Mouse (Mus musculus) heart, postnatal 10 days (tissue): ENCODE measurements around the gene Ube2o. TPM values are rescaled to one million over a fixed set of nuclear protein-coding genes. Genes with fewer than 3 reads are reported as not detected.
"Not testable (repeated sequence)": the region's sequence is repeated elsewhere in the genome, so short reads cannot be mapped to it uniquely, and the experiment has no call there.

ENCODE experiments used
- DNase-seq, 2 experiments: peaks; one replicate each; pipeline ENCODE4 v3.0.0; 2021
- intact Hi-C: fragments of 180-260 bp; cut with DNase I; formaldehyde crosslinking; loops from one replicate; pipeline ENCODE4 v1.15.1; 2025
- total RNA-seq, 2 experiments: library from RNA; stranded (reverse); gene quantifications; 2 replicates each; pipeline ENCODE4 v1.2.3; 2021

Ube2o gene
- total RNA-seq, 2 experiments from 2014 or later = 28.5 to 33.7 TPM

DNA sequence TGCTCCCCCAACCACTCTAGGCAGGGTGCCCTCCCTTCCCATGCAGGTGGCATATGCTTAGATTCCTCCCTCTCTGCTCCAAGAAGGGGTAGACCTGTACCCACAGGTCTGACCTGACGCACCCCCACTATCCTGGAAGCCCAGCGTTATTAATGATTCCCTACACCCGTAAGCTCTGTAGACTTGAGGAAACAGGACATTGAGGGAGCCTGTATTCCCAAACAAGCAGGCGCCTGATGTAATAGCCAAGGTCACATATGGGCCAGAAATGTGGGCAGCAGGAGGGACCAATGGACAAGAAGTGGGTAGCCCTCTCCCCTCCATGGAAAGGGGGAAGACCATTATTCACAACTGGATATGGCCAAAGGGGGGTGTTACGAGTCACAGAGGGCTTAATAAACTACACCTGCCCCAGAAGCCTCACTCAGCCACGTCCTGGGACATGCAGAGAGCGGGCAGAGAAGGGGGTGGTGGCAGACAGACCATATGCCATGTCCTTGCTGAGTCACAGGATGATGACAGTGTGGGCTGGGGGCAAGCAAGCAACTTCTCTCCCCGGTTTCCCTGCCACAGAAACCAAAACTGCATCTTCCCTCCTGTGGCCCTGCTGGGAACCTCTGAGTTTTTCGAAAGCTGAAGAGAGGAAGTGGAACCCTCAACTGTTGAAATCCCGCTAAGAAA is 35.3 kb upstream of the Ube2o start:
- DNase-seq = no peak
- intact Hi-C loops = no loop called here

GRCm38 (mm10) chr11:116615735-116616437 is 34.6 kb upstream of the Ube2o start:
- intact Hi-C loops = no loop called here
- DNase-seq = peak; percentile 59 to 69

- DNase-seq = no peak
- intact Hi-C loops = no loop called here
These were observed 32.0 kb upstream of the Ube2o start for GRCm38 (mm10) chr11:116613234-116613633.

DNA sequence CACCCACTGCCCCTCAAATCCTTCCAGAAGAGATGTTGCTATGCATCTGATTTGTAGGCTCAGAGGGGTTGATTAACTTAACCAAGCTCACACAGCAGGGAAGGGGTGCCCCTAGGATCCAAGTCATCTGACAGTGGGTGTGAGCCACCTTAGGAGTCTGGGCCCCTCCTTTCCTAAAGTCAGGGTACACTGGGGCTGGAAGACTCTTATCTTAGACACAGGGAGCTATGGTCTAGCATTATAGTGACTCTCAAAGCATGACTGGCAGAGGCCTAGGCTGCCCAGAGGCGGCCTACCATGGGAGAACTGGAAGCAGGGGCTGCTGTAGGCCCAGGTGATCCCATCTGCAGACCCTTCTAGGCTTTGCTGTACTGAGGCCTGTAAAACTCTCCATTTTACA is 31.3 kb upstream of the Ube2o start:
- intact Hi-C loops = no loop called here
- no peak for DNase-seq

DNA sequence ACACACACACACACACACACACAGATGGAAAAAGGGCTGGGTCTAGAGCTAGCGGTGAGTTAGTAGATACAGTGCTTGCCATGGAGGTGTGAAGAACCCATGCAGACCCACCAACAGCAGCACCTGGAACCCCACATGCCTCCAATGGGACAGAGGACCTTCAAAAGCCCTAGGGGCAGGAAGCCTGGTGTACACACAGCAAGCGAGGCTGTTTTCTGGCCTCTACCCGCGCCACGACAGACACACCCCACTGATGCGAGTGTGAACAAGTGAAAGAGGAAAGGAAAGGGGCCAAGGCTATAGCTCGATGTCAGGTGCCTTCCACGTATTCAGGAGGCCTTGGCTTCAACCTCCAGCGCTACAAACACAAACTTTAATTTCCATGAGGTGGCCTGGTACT is 30.6 kb upstream of the Ube2o start:
- no peak for DNase-seq
- intact Hi-C loops = no loop called here

DNA sequence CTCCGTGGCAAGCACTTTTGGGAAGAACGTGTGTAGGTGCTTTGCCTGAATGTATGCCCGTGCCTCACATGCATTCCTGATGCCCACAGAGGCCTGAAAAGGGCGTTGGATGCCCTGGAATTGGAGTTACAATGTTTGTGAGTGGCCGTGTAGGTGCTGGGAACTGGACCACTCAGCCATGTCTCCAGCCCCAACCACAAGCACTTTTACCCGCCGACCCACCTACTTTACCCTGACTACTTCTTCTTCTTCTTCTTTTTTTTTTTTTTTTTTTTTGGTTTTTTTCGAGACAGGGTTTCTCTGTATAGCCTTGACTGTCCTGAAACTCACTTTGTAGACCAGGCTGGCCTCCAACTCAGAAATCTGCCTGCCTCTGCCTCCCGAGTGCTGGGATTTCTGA is 29.9 kb upstream of the Ube2o start:
- intact Hi-C loops = not testable (repeated sequence)

GRCm38 (mm10) chr11:116609965-116610630 is 28.9 kb upstream of the Ube2o start:
- no peak for DNase-seq
- intact Hi-C loops = no loop called here

More for the DNA sequence above, 29.9 kb upstream of the Ube2o start:
- DNase-seq = not testable (repeated sequence)

GRCm38 (mm10) chr11:116607717-116608116 is 26.5 kb upstream of the Ube2o start:
- no peak for DNase-seq
- intact Hi-C loops = no loop called here

DNA sequence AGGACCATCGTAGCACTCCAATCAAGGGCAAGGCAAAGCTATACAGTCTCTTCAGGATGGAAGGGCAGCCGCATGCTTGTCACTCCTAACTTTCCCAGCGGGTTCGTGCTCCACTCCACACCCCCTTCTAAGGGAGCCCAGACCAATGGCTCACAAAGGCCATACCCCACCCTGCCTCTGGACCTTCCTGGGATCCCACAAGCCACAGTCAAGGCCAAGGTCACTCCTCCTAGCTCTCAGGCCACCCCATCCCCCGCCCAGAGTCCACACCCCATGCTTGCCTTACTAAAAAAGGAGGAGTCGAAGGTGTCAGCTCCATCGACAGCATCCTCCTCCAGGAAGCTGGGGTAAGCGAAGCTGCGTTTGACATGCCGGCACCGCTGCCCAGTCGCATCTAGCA is 22.9 kb upstream of the Ube2o start:
- DNase-seq = no peak
- intact Hi-C loops = no loop called here

GRCm38 (mm10) chr11:116603339-116603738 is 22.1 kb upstream of the Ube2o start:
- intact Hi-C loops = loop anchor here (2.0 kb wide), 1 partner anchor 25 kb away; no protein-coding TSS in a partner anchor
- DNase-seq = peak in 1 of 2 experiments; percentile 71

GRCm38 (mm10) chr11:116602043-116602442 is 20.8 kb upstream of the Ube2o start:
- intact Hi-C loops = loop anchor here (2.0 kb wide), 1 partner anchor 27 kb away; no protein-coding TSS in a partner anchor
- DNase-seq = no peak

- DNase-seq = no peak
These were observed 19.9 kb upstream of the Ube2o start for GRCm38 (mm10) chr11:116601166-116601565.

GRCm38 (mm10) chr11:116599230-116599629 is 18.0 kb upstream of the Ube2o start:
- DNase-seq = no peak
- intact Hi-C loops = no loop called here

More at GRCm38 (mm10) chr11:116601166-116601565, 19.9 kb upstream of the Ube2o start:
- intact Hi-C loops = no loop called here

- intact Hi-C loops = no loop called here
- DNase-seq = no peak
These were observed 16.9 kb upstream of the Ube2o start for GRCm38 (mm10) chr11:116598193-116598592.

DNA sequence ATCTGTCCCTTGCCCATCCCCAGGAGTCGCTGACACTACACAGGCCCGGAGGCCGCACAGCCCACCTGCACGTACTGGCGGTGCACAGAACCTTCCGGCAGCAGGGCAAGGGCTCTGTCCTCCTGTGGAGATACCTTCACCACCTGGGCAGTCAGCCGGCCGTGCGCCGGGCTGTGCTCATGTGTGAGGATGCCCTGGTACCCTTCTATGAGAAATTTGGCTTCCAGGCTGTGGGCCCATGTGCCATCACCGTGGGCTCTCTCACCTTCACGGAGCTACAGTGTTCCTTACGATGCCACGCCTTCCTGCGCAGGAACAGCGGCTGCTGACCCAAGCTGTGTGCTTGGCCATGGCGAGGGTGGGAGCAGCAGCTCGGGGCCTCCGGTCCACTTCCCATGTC is 15.5 kb upstream of the Ube2o start:
- no peak for DNase-seq
- intact Hi-C loops = no loop called here

GRCm38 (mm10) chr11:116593345-116593744 is 12.1 kb upstream of the Ube2o start:
- no peak for DNase-seq
- intact Hi-C loops = no loop called here

DNA sequence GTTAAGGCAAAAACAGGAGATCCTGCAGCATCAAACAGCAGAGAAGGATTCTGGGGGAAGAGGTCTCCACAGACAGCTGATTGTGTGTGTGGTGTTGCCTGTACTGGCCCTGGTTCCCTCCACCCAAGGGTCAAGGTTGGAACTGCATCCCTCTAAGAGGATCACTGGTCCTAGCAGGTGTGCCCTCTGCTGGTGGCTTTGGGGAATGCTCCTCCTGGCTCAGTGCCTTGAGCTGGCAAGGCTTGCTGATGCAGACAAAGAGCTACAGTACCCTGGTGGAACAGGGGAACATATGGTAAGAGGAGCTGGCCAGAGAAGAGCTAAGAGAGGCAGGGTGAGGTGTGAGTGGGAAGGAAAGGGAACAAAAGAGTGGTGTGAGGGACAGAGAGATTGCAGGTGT is 11.2 kb upstream of the Ube2o start:
- intact Hi-C loops = no loop called here

DNA sequence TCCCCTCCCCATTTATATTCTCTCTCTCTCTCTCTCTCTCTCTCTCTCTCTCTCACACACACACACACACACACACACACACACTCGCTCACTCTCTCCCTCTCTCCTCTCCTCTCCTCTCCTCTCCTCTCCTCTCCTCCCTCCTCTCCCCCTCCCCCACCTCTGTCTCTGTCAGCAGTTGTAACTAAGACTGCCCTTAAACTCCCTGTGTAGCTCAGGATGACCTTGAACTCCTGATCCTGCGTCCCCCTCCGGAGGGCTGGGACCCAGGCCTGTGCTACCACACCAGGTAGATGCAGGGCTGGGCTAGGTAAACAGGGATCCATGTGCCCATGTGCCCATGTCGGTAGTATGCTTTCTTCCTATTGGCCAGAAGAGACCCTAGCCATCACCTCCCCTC is 10.4 kb upstream of the Ube2o start:
- intact Hi-C loops = no loop called here
- no peak for DNase-seq

More for the DNA sequence above, 11.2 kb upstream of the Ube2o start:
- DNase-seq = peak; percentile 96 to 99

DNA sequence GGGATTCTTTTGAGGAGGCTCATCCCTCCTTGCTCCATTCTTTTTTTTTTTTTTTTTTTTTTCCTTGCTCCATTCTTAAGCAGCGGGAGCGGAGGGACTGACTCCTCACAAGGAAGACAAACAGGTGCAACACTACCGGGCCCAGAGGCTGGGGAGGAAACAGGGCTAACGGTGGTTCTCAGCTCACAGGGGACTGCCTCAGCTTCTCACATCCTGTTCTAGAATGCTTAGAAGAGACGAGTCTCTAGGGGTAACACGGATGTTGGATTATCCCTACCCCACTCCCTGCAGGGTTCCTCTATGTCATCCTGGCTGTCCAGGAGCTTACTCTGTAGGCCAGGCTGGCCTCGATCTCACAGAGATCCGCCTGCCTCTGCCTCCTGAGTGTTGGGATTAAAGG is 8.3 kb upstream of the Ube2o start:
- intact Hi-C loops = loop anchor here (5.0 kb wide), 1 partner anchor 37 kb away; no protein-coding TSS in a partner anchor
- DNase-seq = no peak

- intact Hi-C loops = loop anchor here (5.0 kb wide), 1 partner anchor 37 kb away; no protein-coding TSS in a partner anchor
- DNase-seq = no peak
These were observed 7.8 kb upstream of the Ube2o start for GRCm38 (mm10) chr11:116589020-116589531.
